Mouse (Mus musculus) midbrain, embryonic 14.5 days (tissue): ENCODE data around the gene Vsig2. TPM values are rescaled to one million over a fixed set of nuclear protein-coding genes. Genes with fewer than 3 reads are reported as not detected.

Experiments
- ATAC-seq: fragments of 200-750 bp; cut with Nextera tagmentation; 2 replicates; pipeline ENCODE4 v1.8.0; 2017; ENCODE audit warnings: moderate number of reproducible peaks, moderate library complexity; ENCODE audit not compliant: low FRiP score, low TSS enrichment
- DNase-seq: peaks from one replicate; pipeline ENCODE4 v3.0.0-alpha.2; 2015
- H3K27ac ChIP-seq: fragments of 300-500 bp; sonication (generic); replicated peaks from 2 replicates; pipeline ENCODE4 v1.5.1; 2014; ENCODE audit warnings: mild to moderate bottlenecking, low read depth, low read length, moderate library complexity
- H3K27me3 ChIP-seq: fragments of 300-500 bp; sonication (generic); 2 replicates; pipeline ENCODE4 v1.6.1; 2014; ENCODE audit warnings: low read length, control low read depth, mixed read lengths; ENCODE audit not compliant: control insufficient read depth, insufficient read depth
- H3K36me3 ChIP-seq: fragments of 300-500 bp; sonication (generic); 2 replicates; pipeline ENCODE4 v1.6.1; 2014; ENCODE audit warnings: low read length, control low read depth; ENCODE audit not compliant: control insufficient read depth, insufficient read depth
- H3K4me1 ChIP-seq: fragments of 300-500 bp; sonication (generic); 2 replicates; pipeline ENCODE4 v1.6.1; 2014; ENCODE audit warnings: mild to moderate bottlenecking, antibody characterized with exemption, low read length, control low read depth; ENCODE audit not compliant: control insufficient read depth, insufficient read depth
- H3K4me2 ChIP-seq: fragments of 300-500 bp; sonication (generic); 2 replicates; pipeline ENCODE4 v1.6.1; 2014; ENCODE audit warnings: mild to moderate bottlenecking, low read length, moderate library complexity
- H3K4me3 ChIP-seq: fragments of 300-500 bp; sonication (generic); replicated peaks from 2 replicates; pipeline ENCODE4 v1.5.1; 2014; ENCODE audit warnings: low read depth, low read length
- H3K9ac ChIP-seq: fragments of 300-500 bp; sonication (generic); replicated peaks from 2 replicates; pipeline ENCODE4 v1.6.1; 2014; ENCODE audit warnings: mild to moderate bottlenecking, low read length, moderate library complexity
- H3K9me3 ChIP-seq: fragments of 300-500 bp; sonication (generic); 2 replicates; pipeline ENCODE4 v1.6.1; 2016; ENCODE audit warnings: low read length, control low read depth, mixed read lengths; ENCODE audit not compliant: control insufficient read depth
- WGBS: fragments of 180-500 bp; shearing (Covaris S2); extraction: QIAGEN DNeasy Blood & Tissue Kit; methylation state at CpG from one replicate; pipeline ENCODE4 v1.1.7; 2014; 5-methylcytosine and 5-hydroxymethylcytosine counted together
- polyA plus RNA-seq: library from polyadenylated mRNA; unstranded; fragments of >200 nt; fragmentation: Nextera tagmentation; extraction: Ambion mirVana; gene quantifications from 2 replicates; pipeline ENCODE4 v1.2.1, GENCODE M21; 2014

Vsig2 gene
- polyA plus RNA-seq, 1 experiment from 2014 or later = 0.29 TPM

DNA sequence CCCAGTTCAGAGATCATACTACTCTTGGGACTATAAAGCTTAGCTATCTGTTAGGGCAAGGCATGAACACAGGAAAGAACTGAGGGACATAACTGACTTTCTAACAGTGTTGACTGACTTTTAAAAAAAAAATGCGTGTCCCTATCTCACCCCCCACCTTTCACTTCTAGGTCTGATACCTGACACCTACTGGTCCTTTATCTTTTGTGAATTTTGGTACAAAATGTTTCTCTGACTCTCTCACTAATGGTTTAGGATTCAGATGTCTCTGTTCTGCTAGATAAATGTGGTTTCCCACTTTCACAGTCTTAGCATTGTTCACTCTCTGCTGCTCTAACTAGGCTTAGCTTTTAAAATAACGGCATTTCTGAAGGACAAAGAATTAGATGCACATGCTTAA is 53.0 kb downstream of the Vsig2 start:
- 79% methylated on average over 2 of the region's 2 CpGs for WGBS

DNA sequence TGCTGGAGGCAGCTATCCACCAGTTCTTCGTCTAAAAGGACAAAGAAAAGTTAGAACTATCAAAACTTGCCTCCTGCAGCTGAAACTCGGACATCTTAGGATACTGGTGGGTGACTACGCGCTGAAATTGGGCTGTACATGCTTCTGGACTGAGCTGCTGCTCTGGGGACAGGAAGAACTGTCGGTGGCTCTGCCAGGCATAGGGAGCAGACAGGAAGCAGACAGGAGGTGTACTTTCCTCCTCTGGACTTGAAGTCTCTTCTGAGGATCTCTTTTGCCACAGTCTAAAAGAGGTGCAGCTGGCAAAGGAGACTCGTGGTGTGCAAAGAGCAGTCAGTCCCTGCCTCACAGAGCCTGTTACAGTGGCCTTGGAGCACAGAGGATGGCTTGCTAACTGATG is 53.6 kb downstream of the Vsig2 start:
- ATAC-seq = no peak
- no peak overlapping the region for H3K4me3 ChIP-seq
- 59% methylated on average over 6 of the region's 6 CpGs for WGBS

More for the DNA sequence above, 53.0 kb downstream of the Vsig2 start:
- no peaks in the 10 kb centered on the region for H3K4me1 ChIP-seq
- no peak for ATAC-seq
- H3K4me2 ChIP-seq = no peak overlapping the region
- no peaks in the 10 kb centered on the region for H3K9me3 ChIP-seq
- H3K27me3 ChIP-seq = no peaks in the 10 kb centered on the region
- no peak overlapping the region for H3K27ac ChIP-seq
- no peak overlapping the region for H3K9ac ChIP-seq
- no peak for DNase-seq
- H3K36me3 ChIP-seq = no peaks in the 10 kb centered on the region
- H3K4me3 ChIP-seq = no peak overlapping the region

DNA sequence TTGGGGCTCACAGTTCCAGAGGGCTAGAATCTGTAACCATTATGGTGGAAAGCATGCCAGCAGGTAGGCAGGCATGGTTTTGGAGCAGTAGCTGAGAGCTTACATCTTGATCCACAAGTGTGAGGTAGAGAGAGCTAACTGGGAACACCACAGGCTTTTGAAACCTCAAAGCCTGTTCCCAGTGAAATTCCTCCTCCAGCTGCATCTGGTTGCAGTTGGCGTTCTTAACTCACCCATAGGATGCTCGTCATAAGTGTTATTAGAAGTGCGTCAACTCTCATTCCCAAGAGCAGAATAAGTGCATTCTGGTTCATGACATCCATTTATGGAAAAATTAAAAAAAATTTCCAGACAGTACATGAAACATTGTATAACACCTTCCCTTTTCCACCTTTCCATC is 54.6 kb downstream of the Vsig2 start:
- H3K27me3 ChIP-seq = no peaks in the 10 kb centered on the region
- no peak for ATAC-seq
- 91% methylated on average over 3 of the region's 3 CpGs for WGBS

More for the DNA sequence above, 53.6 kb downstream of the Vsig2 start:
- H3K27me3 ChIP-seq = no peaks in the 10 kb centered on the region
- no peak overlapping the region for H3K27ac ChIP-seq
- H3K36me3 ChIP-seq = no peaks in the 10 kb centered on the region
- no peak overlapping the region for H3K4me2 ChIP-seq
- H3K9me3 ChIP-seq = no peaks in the 10 kb centered on the region
- no peak overlapping the region for H3K9ac ChIP-seq
- H3K4me1 ChIP-seq = no peaks in the 10 kb centered on the region
- no peak for DNase-seq

More for the DNA sequence above, 54.6 kb downstream of the Vsig2 start:
- Histone ChIP-seq H3K9ac (no peak overlapping the region), H3K9me3 (no peaks in the 10 kb centered on the region), H3K27ac (no peak overlapping the region), H3K4me3 (no peak overlapping the region), H3K36me3 (no peaks in the 10 kb centered on the region), H3K4me2 (no peak overlapping the region), H3K4me1 (no peaks in the 10 kb centered on the region)
- DNase-seq = no peak

Other genes starting within 250 kb of the Vsig2 start
- gene Ccdc15, start 190.8 kb upstream of the Vsig2 start, polyA plus RNA-seq = 8.5 and 9.4 TPM in 2 replicates
- 6.1 and 11.9 TPM in 2 replicates for gene Hepacam, start 171.9 kb upstream of the Vsig2 start, polyA plus RNA-seq
- gene Robo4, start 137.4 kb upstream of the Vsig2 start, polyA plus RNA-seq = 2.6 and 4.5 TPM in 2 replicates
- 8.9 and 13.3 TPM in 2 replicates for gene Robo3, start 106.0 kb upstream of the Vsig2 start, polyA plus RNA-seq
- 32.5 and 42.9 TPM in 2 replicates for gene Msantd2, start 49.9 kb upstream of the Vsig2 start, polyA plus RNA-seq
- gene Esam, start 11.2 kb upstream of the Vsig2 start, polyA plus RNA-seq = 24.8 and 42.8 TPM in 2 replicates
- gene Nrgn, start 13.6 kb downstream of the Vsig2 start, polyA plus RNA-seq = 4.0 and 5.5 TPM in 2 replicates
- 8.6 and 12.3 TPM in 2 replicates for gene Siae, start 16.4 kb downstream of the Vsig2 start, polyA plus RNA-seq
- gene Spa17, start 74.5 kb downstream of the Vsig2 start, polyA plus RNA-seq = 7.5 and 9.5 TPM in 2 replicates
- 89.5 and 91.6 TPM in 2 replicates for gene Tbrg1, start 118.1 kb downstream of the Vsig2 start, polyA plus RNA-seq
- gene Panx3, start 130.0 kb downstream of the Vsig2 start, polyA plus RNA-seq = not detected in 2 replicates
- gene Olfr160, start 177.0 kb downstream of the Vsig2 start, polyA plus RNA-seq = not detected in 2 replicates
- gene Olfr874, start 205.9 kb downstream of the Vsig2 start, polyA plus RNA-seq = not detected in 2 replicates
- not detected in 2 replicates for gene Olfr875, start 232.6 kb downstream of the Vsig2 start, polyA plus RNA-seq